Mouse (Mus musculus): ENCODE measurements around the gene Vmn1r10.

The Vmn1r10 gene

GRCm38 (mm10) chr6:57109154-57109553 is at the start of gene Vmn1r10:
Vmn1r10 (plus strand) TSS chr6:57109454.
- no peak for DNase-seq (ENCODE audit: low spot score)

GRCm38 (mm10) chr6:57063730-57064129 is 45.5 kb upstream of the Vmn1r10 start:
- peak; percentile 37 for DNase-seq (ENCODE audit: low spot score)

GRCm38 (mm10) chr6:57066487-57066886 is 42.8 kb upstream of the Vmn1r10 start, which contains the start of gene Vmn1r9:
Vmn1r9 (plus strand) TSS chr6:57066787.
- DNase-seq (ENCODE audit: low spot score), result no peak

GRCm38 (mm10) chr6:57106358-57106757 is 2.9 kb upstream of the Vmn1r10 start:
- DNase-seq (ENCODE audit: low spot score), result peak; percentile 5

GRCm38 (mm10) chr6:57133155-57133554 is 23.9 kb downstream of the Vmn1r10 start, which contains the start of gene Vmn1r11:
Vmn1r11 (plus strand) TSS chr6:57133455.
- DNase-seq (ENCODE audit: low spot score), result no peak

- no peak for DNase-seq (ENCODE audit: low spot score)
Measured at GRCm38 (mm10) chr6:57156619-57157018, 47.4 kb downstream of the Vmn1r10 start, which contains the start of gene Vmn1r12. Vmn1r12 (plus strand) TSS chr6:57156919.

Measured in adipocyte (in vitro differentiated cells).